Mouse (Mus musculus) forebrain, postnatal 0 days (tissue): ENCODE data around the gene Igfbp6. TPM values are rescaled to one million over a fixed set of nuclear protein-coding genes. Genes with fewer than 3 reads are reported as not detected.

ENCODE experiments used
- ATAC-seq: fragments of 200-750 bp; cut with Nextera tagmentation; 2 replicates; pipeline ENCODE4 v1.8.0; 2017; ENCODE audit warnings: mild to moderate bottlenecking, moderate library complexity
- DNase-seq: peaks from one replicate; pipeline ENCODE4 v3.0.0-alpha.2; 2015
- H3K27ac ChIP-seq: fragments of 300-500 bp; sonication (generic); 2 replicates; pipeline ENCODE4 v1.5.1; 2014; ENCODE audit warnings: low read depth, mild to moderate bottlenecking, antibody characterized with exemption, low read length, moderate library complexity, mixed read lengths
- H3K27me3 ChIP-seq: fragments of 300-500 bp; sonication (generic); 2 replicates; pipeline ENCODE4 v1.6.1; 2014; ENCODE audit warnings: mild to moderate bottlenecking, low read length, mixed read lengths; ENCODE audit not compliant: insufficient read depth
- H3K36me3 ChIP-seq: fragments of 300-500 bp; sonication (generic); 2 replicates; pipeline ENCODE4 v1.6.1; 2014; ENCODE audit warnings: mild to moderate bottlenecking, moderate library complexity; ENCODE audit not compliant: insufficient read depth
- H3K4me1 ChIP-seq: fragments of 300-500 bp; sonication (generic); 2 replicates; pipeline ENCODE4 v1.6.1; 2014; ENCODE audit warnings: antibody characterized with exemption; ENCODE audit not compliant: insufficient read depth
- H3K4me2 ChIP-seq: fragments of 300-500 bp; sonication (generic); 2 replicates; pipeline ENCODE4 v1.6.1; 2014; ENCODE audit warnings: low read depth, mild to moderate bottlenecking, moderate library complexity
- H3K4me3 ChIP-seq: fragments of 300-500 bp; sonication (generic); 2 replicates; pipeline ENCODE4 v1.5.1; 2014; ENCODE audit warnings: low read depth, low read length, mixed read lengths
- H3K9ac ChIP-seq: fragments of 300-500 bp; sonication (generic); 2 replicates; pipeline ENCODE4 v1.6.1; 2014; ENCODE audit warnings: mild to moderate bottlenecking
- H3K9me3 ChIP-seq: fragments of 300-500 bp; sonication (generic); 2 replicates; pipeline ENCODE4 v1.6.1; 2016; ENCODE audit warnings: low read length
- CTCF ChIP-seq: sonication (generic); IDR thresholded peaks from 2 replicates; pipeline ENCODE4 v1.5.1; 2016; ENCODE audit warnings: antibody characterized with exemption, control low read depth, low read depth
- WGBS: fragments of 180-500 bp; shearing (Covaris S2); extraction: QIAGEN DNeasy Blood & Tissue Kit; methylation state at CpG from one replicate; pipeline ENCODE4 v1.1.7; 2014; 5-methylcytosine and 5-hydroxymethylcytosine counted together
- polyA plus RNA-seq: library from polyadenylated mRNA; unstranded; fragments of >200 nt; fragmentation: Nextera tagmentation; extraction: Ambion mirVana; gene quantifications from 2 replicates; pipeline ENCODE4 v1.2.1, GENCODE M21; 2015
- total RNA-seq: library from RNA; depleted of rRNA; stranded (reverse); fragments of >200 nt; gene quantifications from 2 replicates; pipeline ENCODE4 v1.2.3, GENCODE M21; 2014

Igfbp6 gene
- total and polyA plus RNA-seq, 2 experiments from 2014 or later: 8.1 to 11.4 TPM

- Histone ChIP-seq H3K27ac (no peak overlapping the region), H3K36me3 (0 out of 2 replicates have a peak, but pooled peaks cover 4% of the 10 kb centered on the region), H3K9me3 (no peaks in the 10 kb centered on the region), H3K4me1 (no peaks in the 10 kb centered on the region), H3K9ac (no peak overlapping the region), H3K4me3 (no peak overlapping the region), H3K4me2 (no peak overlapping the region), H3K27me3 (no peaks in the 10 kb centered on the region)
- no peak for TF ChIP-seq CTCF
- WGBS: 86% methylated on average over 7 of the region's 7 CpGs
- ATAC-seq: no peak
- DNase-seq: no peak
These were observed 32.6 kb downstream of the Igfbp6 start for GRCm38 (mm10) chr15:102176571-102177316.

- H3K27ac ChIP-seq: no peak overlapping the region
- no peak overlapping the region for H3K4me3 ChIP-seq
- no peaks in the 10 kb centered on the region for H3K9me3 ChIP-seq
- no peak overlapping the region for H3K4me2 ChIP-seq
- H3K36me3 ChIP-seq: 0 out of 2 replicates have a peak, but pooled peaks cover 4% of the 10 kb centered on the region
- no peaks in the 10 kb centered on the region for H3K27me3 ChIP-seq
- ATAC-seq (no peak), DNase-seq (no peak)
- no peak for TF ChIP-seq CTCF
- no peak overlapping the region for H3K9ac ChIP-seq
- 78% methylated on average over 8 of the region's 8 CpGs for WGBS
- H3K4me1 ChIP-seq: no peaks in the 10 kb centered on the region
These were observed 33.3 kb downstream of the Igfbp6 start for GRCm38 (mm10) chr15:102177417-102177816.

- Histone ChIP-seq H3K4me3 (no peak overlapping the region), H3K27ac (no peak overlapping the region), H3K9ac (no peak overlapping the region), H3K9me3 (no peaks in the 10 kb centered on the region), H3K4me2 (no peak overlapping the region), H3K36me3 (0 out of 2 replicates have a peak, but pooled peaks cover 4% of the 10 kb centered on the region), H3K4me1 (no peaks in the 10 kb centered on the region), H3K27me3 (no peaks in the 10 kb centered on the region)
- 24% methylated on average over 6 of the region's 6 CpGs for WGBS
- peak; percentile 75 for DNase-seq
- TF ChIP-seq CTCF: peak; percentile 90
- 0 out of 2 replicates have a peak, but pooled peaks have one; percentile 25 for ATAC-seq
These were observed 34.1 kb downstream of the Igfbp6 start for GRCm38 (mm10) chr15:102178279-102178678.

- Histone ChIP-seq H3K4me2 (no peak overlapping the region), H3K27ac (no peak overlapping the region), H3K36me3 (0 out of 2 replicates have a peak, but pooled peaks cover 4% of the 10 kb centered on the region), H3K4me3 (no peak overlapping the region), H3K4me1 (no peaks in the 10 kb centered on the region), H3K9ac (no peak overlapping the region), H3K9me3 (no peaks in the 10 kb centered on the region), H3K27me3 (no peaks in the 10 kb centered on the region)
- 83% methylated on average over 9 of the region's 9 CpGs for WGBS
- no peak for ATAC-seq
- TF ChIP-seq CTCF: no peak
- no peak for DNase-seq
These were observed 34.9 kb downstream of the Igfbp6 start for GRCm38 (mm10) chr15:102179106-102179505.

- H3K4me1 ChIP-seq: no peaks in the 10 kb centered on the region
- H3K27me3 ChIP-seq: no peaks in the 10 kb centered on the region
- 91% methylated on average over 14 of the region's 14 CpGs for WGBS
- no peak overlapping the region for H3K4me3 ChIP-seq
- H3K4me2 ChIP-seq: no peak overlapping the region
- no peak for DNase-seq
- no peaks in the 10 kb centered on the region for H3K9me3 ChIP-seq
- H3K27ac ChIP-seq: no peak overlapping the region
- 0 out of 2 replicates have a peak, but pooled peaks cover 4% of the 10 kb centered on the region for H3K36me3 ChIP-seq
- no peak overlapping the region for H3K9ac ChIP-seq
- no peak for TF ChIP-seq CTCF
- ATAC-seq: no peak
These were observed 35.8 kb downstream of the Igfbp6 start for GRCm38 (mm10) chr15:102179924-102180323.

GRCm38 (mm10) chr15:102183076-102183475 is 38.9 kb downstream of the Igfbp6 start:
- Histone ChIP-seq H3K9me3 (no peaks in the 10 kb centered on the region), H3K9ac (no peak overlapping the region), H3K27ac (no peak overlapping the region), H3K4me2 (no peak overlapping the region), H3K4me3 (no peak overlapping the region), H3K4me1 (no peaks in the 10 kb centered on the region), H3K36me3 (0 out of 2 replicates have a peak, but pooled peaks cover 4% of the 10 kb centered on the region), H3K27me3 (no peaks in the 10 kb centered on the region)
- WGBS: 82% methylated on average over 3 of the region's 3 CpGs
- ATAC-seq: no peak
- no peak for DNase-seq
- no peak for TF ChIP-seq CTCF

- Histone ChIP-seq H3K9me3 (no peaks in the 10 kb centered on the region), H3K4me2 (no peak overlapping the region), H3K27ac (no peak overlapping the region), H3K4me1 (no peaks in the 10 kb centered on the region), H3K36me3 (0 out of 2 replicates have a peak, but pooled peaks cover 4% of the 10 kb centered on the region), H3K4me3 (no peak overlapping the region), H3K27me3 (no peaks in the 10 kb centered on the region), H3K9ac (no peak overlapping the region)
- DNase-seq (no peak), ATAC-seq (no peak)
- 87% methylated on average over 11 of the region's 11 CpGs for WGBS
- TF ChIP-seq CTCF: no peak
These were observed 42.1 kb downstream of the Igfbp6 start for GRCm38 (mm10) chr15:102186239-102186638.
